Mouse (Mus musculus) intestine, postnatal 0 days (tissue): ENCODE data around the gene Rai1. TPM values are rescaled to one million over a fixed set of nuclear protein-coding genes. Genes with fewer than 3 reads are reported as not detected.

Experiments
- ATAC-seq: fragments of 200-750 bp; cut with Nextera tagmentation; 2 replicates; pipeline ENCODE4 v1.8.0; 2017; ENCODE audit warnings: mild to moderate bottlenecking, moderate TSS enrichment, moderate library complexity
- H3K27ac ChIP-seq: fragments of 300-500 bp; sonication (generic); 2 replicates; pipeline ENCODE4 v1.5.1; 2014; ENCODE audit warnings: mild to moderate bottlenecking, low read depth, low read length, moderate library complexity
- H3K27me3 ChIP-seq: fragments of 300-500 bp; sonication (generic); replicated peaks from 2 replicates; pipeline ENCODE4 v1.6.1; 2014; ENCODE audit warnings: low read length, mixed read lengths; ENCODE audit not compliant: control insufficient read depth, insufficient read depth
- H3K36me3 ChIP-seq: fragments of 300-500 bp; sonication (generic); 2 replicates; pipeline ENCODE4 v1.6.1; 2014; ENCODE audit warnings: mild to moderate bottlenecking, moderate library complexity; ENCODE audit not compliant: control insufficient read depth, insufficient read depth
- H3K4me1 ChIP-seq: fragments of 300-500 bp; sonication (generic); replicated peaks from 2 replicates; pipeline ENCODE4 v1.6.1; 2014; ENCODE audit warnings: antibody characterized with exemption, low read length, mixed read lengths; ENCODE audit not compliant: control insufficient read depth, insufficient read depth
- H3K4me2 ChIP-seq: fragments of 300-500 bp; sonication (generic); replicated peaks from 2 replicates; pipeline ENCODE4 v1.6.1; 2014; ENCODE audit warnings: low read depth, mild to moderate bottlenecking, moderate library complexity
- H3K4me3 ChIP-seq: fragments of 300-500 bp; sonication (generic); 2 replicates; pipeline ENCODE4 v1.5.1; 2014; ENCODE audit warnings: low read depth, low read length
- H3K9ac ChIP-seq: fragments of 300-500 bp; sonication (generic); 2 replicates; pipeline ENCODE4 v1.6.1; 2014; ENCODE audit warnings: mild to moderate bottlenecking, low read depth, low read length
- H3K9me3 ChIP-seq: fragments of 300-500 bp; sonication (generic); 2 replicates; pipeline ENCODE4 v1.6.1; 2016; ENCODE audit warnings: mixed run types; ENCODE audit not compliant: control insufficient read depth
- CTCF ChIP-seq: sonication (generic); IDR thresholded peaks from 2 replicates; pipeline ENCODE4 v1.5.1; 2016; ENCODE audit warnings: low read depth, mild to moderate bottlenecking, control low read depth, antibody characterized with exemption, moderate library complexity
- WGBS: fragments of 180-500 bp; shearing (Covaris S2); extraction: QIAGEN DNeasy Blood & Tissue Kit; methylation state at CpG from one replicate; pipeline ENCODE4 v1.1.7; 2014; 5-methylcytosine and 5-hydroxymethylcytosine counted together
- polyA plus RNA-seq: library from polyadenylated mRNA; unstranded; fragments of >200 nt; fragmentation: Nextera tagmentation; extraction: Ambion mirVana; gene quantifications from 2 replicates; pipeline ENCODE4 v1.2.1, GENCODE M21; 2015

Rai1 gene
- polyA plus RNA-seq, 1 experiment from 2014 or later, result 10.1 TPM

DNA sequence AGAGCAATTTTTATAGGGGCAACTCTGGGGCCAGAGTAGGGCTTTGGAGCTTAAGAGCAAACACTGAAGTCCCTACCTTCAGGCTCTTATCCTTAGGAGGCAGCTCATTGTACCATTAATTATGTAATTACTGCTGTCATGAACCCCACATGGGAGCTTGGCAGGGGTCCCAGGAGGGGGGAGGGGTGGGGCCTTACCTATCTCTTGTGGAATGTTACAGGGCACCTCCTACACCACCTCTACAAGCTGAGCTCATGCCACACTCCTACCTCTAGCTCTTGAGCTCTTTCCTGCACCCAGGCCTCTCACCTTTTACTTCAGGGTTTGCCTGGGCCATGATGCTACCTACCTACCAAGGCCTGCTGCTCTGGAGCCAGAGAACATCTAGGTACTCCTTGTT, 73.7 kb downstream of the Rai1 start:
- Histone ChIP-seq H3K9ac (no peak overlapping the region), H3K4me2 (no peak overlapping the region), H3K9me3 (no peaks in the 10 kb centered on the region), H3K27me3 (no peaks in the 10 kb centered on the region), H3K36me3 (no peaks in the 10 kb centered on the region; the same call in 1 of the 2 replicates), H3K4me3 (no peak overlapping the region), H3K27ac (peak overlapping the region; percentile 47), H3K4me1 (peaks cover 15% of the 10 kb centered on the region)
- ATAC-seq, result peak; percentile 11; the same call in 1 of the 2 replicates
- TF ChIP-seq CTCF, result no peak

DNA sequence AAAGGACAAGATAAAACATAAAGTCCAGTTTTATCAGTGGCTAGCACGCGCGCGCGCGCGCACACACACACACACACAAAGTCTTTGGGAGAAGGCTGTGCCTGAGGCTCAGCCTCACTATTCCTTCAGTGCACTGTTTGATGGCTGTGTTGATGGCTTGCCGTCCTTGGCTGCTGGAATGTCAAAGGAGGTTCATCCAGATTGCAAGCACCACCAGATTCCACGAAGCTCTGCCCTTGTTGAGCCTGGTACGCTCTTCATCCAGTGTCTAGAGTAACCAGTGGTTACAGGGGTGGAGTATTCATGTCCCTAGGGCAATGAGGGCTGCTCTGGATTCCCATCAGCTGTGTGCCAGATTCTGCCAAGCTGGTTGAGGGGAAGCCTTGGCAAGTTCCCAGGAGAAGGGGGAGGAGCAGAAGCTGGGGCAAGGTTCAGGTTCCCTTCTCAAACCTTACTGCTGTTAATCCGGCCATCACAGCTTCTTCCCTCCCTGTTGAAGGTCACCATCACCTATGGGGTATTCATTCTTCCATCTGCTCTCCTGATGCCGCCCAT, 77.4 kb downstream of the Rai1 start:
- H3K27ac ChIP-seq, result 0 out of 2 replicates have a peak overlapping the region, but pooled peaks have one; percentile 1
- TF ChIP-seq CTCF, result no peak
- no peak for ATAC-seq
- H3K36me3 ChIP-seq, result peaks cover 22% of the 10 kb centered on the region
- no peak overlapping the region for H3K9ac ChIP-seq
- no peak overlapping the region for H3K4me2 ChIP-seq
- 70% methylated on average over 12 of the region's 12 CpGs for WGBS
- no peaks in the 10 kb centered on the region for H3K9me3 ChIP-seq
- H3K4me3 ChIP-seq, result no peak overlapping the region
- H3K27me3 ChIP-seq, result no peaks in the 10 kb centered on the region
- peaks cover 12% of the 10 kb centered on the region for H3K4me1 ChIP-seq

DNA sequence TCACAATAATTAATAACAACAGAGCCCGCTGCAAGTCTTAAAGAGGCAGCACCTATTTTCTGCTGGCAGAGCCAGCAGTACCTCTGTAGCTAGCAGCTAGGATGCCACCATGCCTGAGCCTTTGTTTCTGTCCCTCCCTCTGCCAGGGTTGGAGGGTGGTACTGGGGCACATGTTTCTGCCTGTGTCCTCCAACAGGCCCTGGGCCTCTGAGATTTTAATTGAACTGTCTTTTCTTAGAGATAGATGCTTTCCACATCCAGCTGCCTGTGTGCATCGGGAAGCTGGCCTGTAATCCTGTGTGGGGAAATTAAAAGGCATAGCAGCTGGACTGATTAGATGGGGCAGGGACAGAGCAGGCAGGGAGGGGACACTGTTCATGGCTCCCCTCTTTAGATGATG, 77.9 kb downstream of the Rai1 start:
- TF ChIP-seq CTCF, result no peak
- no peaks in the 10 kb centered on the region for H3K9me3 ChIP-seq
- 41% methylated on average over 2 of the region's 2 CpGs for WGBS

DNA sequence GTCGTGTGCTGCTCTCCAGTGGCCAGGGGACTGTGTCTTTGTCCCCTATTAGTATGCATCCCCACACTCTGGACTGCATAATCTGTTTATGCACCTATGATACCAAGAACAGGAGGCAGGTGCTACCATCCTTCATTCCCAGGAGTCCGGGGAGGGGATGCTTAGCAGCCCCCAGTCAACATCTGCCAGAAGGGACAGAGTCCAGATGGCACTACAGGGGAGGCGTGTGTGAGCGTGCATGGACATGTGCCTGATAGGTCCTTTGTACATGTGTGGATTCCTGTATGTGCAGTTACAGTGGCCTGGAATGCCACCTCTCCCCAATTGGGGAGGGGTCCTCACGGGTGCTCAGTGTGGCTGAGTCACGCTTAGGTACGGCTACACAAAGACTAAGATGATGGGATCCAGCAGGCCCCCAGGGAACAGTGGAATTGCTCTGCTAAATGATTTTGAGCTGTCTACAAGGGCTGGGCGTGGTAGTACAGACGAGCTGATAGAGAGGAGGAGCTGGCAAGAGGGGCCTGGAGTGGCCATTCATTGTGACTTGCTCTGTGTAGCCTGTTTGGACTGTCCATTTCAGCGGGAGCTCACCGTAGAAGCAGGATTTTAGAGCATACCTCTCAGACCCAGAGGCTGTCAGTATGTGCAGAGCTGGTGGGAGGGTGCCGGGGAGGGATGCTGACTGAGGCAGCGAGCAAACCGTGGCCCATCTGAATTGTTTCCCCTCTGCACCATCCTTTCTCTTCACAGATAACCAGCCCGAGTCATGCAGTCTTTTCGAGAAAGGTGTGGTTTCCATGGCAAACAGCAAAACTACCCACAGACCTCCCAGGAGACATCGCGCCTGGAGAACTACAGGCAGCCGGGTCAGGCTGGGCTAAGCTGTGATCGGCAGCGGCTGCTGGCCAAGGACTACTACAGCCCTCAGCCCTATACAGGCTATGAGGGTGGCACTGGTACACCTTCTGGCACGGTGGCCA, 79.8 kb downstream of the Rai1 start:
- H3K36me3 ChIP-seq, result peaks cover 46% of the 10 kb centered on the region
- no peak overlapping the region for H3K9ac ChIP-seq
- H3K27ac ChIP-seq, result 0 out of 2 replicates have a peak overlapping the region, but pooled peaks have one; percentile 21
- no peak overlapping the region for H3K4me2 ChIP-seq
- no peak for TF ChIP-seq CTCF
- H3K4me1 ChIP-seq, result peaks cover 11% of the 10 kb centered on the region; the same call in 1 of the 2 replicates
- no peak overlapping the region for H3K4me3 ChIP-seq
- H3K9me3 ChIP-seq, result no peaks in the 10 kb centered on the region
- no peaks in the 10 kb centered on the region for H3K27me3 ChIP-seq
- 51% methylated on average over 22 of the region's 22 CpGs for WGBS
- ATAC-seq, result no peak

More for the DNA sequence above, 77.9 kb downstream of the Rai1 start:
- Histone ChIP-seq H3K9ac (no peak overlapping the region), H3K4me1 (peaks cover 11% of the 10 kb centered on the region), H3K4me3 (no peak overlapping the region), H3K27me3 (no peaks in the 10 kb centered on the region), H3K27ac (no peak overlapping the region), H3K36me3 (peaks cover 28% of the 10 kb centered on the region), H3K4me2 (no peak overlapping the region)
- no peak for ATAC-seq

DNA sequence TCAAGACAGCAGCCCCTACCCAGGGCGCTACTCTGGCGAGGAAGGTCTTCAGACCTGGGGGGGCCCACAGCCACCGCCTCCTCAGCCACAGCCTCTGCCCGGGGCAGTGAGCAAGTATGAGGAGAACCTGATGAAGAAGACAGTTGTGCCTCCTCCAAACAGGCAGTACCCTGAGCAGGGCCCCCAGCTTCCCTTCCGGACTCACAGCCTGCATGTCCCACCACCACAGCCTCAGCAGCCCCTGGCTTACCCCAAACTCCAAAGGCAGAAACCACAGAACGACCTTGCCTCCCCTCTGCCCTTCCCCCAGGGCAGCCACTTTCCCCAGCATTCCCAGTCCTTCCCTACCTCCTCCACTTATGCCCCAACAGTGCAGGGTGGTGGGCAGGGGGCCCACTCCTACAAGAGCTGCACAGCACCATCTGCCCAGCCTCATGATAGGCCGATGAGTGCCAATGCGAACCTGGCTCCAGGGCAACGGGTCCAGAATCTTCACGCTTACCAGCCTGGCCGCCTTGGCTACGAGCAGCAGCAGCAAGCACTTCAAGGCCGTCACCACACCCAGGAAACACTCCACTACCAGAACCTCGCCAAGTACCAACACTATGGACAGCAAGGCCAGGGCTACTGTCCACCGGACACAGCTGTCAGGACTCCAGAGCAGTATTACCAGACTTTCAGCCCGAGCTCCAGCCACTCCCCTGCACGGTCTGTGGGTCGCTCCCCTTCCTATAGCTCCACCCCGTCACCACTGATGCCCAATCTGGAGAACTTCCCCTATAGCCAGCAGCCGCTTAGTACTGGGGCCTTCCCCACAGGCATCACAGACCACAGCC, 80.8 kb downstream of the Rai1 start:
- Histone ChIP-seq H3K36me3 (peaks cover 56% of the 10 kb centered on the region), H3K27me3 (no peaks in the 10 kb centered on the region), H3K27ac (0 out of 2 replicates have a peak overlapping the region, but pooled peaks have one; percentile 21), H3K4me3 (no peak overlapping the region), H3K4me1 (peaks cover 11% of the 10 kb centered on the region; the same call in 1 of the 2 replicates), H3K9me3 (no peaks in the 10 kb centered on the region), H3K4me2 (no peak overlapping the region), H3K9ac (no peak overlapping the region)
- TF ChIP-seq CTCF, result no peak
- 76% methylated on average over 20 of the region's 20 CpGs for WGBS
- no peak for ATAC-seq
